Mouse (Mus musculus) frontal cortex, adult 2 months (tissue): ENCODE results near the gene Slc2a9. TPM values are rescaled to one million over a fixed set of nuclear protein-coding genes. Genes with fewer than 3 reads are reported as not detected.

ENCODE experiments used
- DNase-seq, 2 experiments: peaks; one replicate each; pipeline ENCODE4 v3.0.0; 2022; ENCODE audit warnings: low spot score in 1 of 2; ENCODE audit errors: extremely low spot score in 1 of 2
- polyA plus RNA-seq: library from polyadenylated mRNA; depleted of rRNA; stranded (reverse); fragments of >200 nt; gene quantifications from 2 replicates; pipeline ENCODE4 v1.2.3, GENCODE M21; 2012

The Slc2a9 gene
- polyA plus RNA-seq, 1 experiment, result 1.7 TPM

DNA sequence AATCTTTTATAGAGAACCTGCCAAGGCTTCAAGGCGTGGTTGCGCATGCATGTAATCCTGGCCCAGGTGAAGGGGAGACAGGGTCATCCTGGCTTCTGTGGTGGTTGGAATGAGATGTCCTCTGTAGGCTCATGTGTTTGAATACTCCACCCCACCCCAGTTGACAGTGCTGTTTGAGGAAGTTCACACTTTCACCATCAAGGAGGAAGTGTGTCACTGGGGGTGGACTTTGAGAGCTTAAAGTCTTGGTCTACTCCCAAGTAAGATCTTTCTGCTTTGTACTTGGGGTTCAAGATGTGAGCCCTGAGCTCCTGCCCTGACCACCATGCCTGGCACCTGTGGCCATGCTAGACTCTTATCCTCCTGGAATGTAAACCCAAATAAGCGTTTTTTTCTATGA is 100.7 kb downstream of the Slc2a9 start:
- no peak for DNase-seq

DNA sequence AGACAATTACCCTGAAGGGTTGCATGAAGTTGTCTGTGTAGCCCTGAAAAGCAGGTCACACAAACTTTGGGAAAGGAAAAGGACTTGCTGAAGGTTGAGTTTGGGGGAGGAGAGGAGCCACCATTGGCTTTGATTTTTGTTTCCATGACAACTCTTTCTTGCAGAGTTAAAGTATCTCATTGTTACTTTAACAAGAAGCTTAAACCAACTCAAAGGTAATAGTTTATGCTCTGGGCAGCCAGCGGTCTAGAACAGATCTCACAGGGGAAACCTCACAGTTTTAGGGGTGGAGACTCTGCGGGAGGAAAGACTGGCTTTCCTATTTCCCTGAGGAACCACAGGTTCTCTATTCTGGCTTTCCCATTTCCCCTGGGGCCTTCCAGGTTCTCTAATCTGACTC is 114.1 kb downstream of the Slc2a9 start:
- DNase-seq, result no peak

DNA sequence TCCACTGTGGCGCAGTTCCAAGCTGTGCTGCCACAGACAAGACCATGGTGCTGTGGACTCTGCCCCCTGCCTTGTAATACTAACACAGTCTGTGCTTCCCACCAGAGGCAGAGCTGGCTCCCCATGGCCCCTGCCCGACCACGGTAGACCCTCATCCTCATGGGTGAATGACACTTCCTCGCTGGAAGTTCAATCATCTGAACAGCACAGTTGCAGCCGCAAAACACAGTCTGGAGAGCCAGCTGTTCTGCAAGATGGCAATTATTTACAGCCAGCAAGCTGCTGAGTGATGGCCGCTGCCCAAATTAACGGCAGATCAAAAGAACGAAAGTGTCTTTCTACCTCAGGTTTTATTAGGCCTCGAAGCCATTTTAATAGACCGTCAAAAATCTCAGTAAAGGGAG is 114.5 kb downstream of the Slc2a9 start:
- DNase-seq, result no peak

DNA sequence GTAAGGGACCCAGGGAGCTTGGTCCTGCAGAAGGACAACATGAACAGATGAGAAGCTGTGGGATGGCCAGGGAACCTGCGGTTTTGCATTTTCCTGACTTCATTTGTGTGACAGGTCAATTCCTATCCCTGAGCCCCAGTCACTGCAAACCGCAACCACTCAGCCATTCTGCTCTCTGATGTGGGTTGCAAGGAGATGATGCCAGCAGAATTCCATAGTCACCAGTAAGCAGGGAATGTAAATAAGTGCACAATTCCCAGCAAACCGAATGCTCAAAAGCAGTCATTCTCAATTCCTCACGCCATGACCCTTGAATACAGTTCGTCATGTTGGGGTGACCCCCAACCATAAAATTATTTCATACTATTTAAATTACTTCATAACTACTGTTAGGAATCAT is 123.0 kb downstream of the Slc2a9 start:
- DNase-seq, result no peak

DNA sequence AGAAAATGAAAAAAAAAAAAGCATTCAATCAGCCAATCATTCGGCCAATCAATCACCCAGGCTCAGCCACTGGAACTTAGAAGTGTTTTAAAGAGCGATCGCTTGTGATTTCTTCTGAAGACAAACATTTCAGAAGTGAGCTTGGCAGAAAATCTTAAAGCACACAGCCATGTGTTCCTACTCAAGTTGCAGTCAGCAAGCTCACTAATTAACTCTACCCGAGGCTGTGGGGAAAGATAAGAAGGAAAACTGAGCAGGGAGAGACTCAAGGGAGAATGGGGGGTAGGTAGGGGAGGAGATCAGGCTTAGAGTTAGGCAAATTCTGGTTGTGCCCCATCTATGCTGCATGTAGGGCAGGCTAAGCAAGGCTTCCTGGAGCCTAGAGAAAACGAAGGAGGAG is 130.6 kb downstream of the Slc2a9 start:
- no peak for DNase-seq

DNA sequence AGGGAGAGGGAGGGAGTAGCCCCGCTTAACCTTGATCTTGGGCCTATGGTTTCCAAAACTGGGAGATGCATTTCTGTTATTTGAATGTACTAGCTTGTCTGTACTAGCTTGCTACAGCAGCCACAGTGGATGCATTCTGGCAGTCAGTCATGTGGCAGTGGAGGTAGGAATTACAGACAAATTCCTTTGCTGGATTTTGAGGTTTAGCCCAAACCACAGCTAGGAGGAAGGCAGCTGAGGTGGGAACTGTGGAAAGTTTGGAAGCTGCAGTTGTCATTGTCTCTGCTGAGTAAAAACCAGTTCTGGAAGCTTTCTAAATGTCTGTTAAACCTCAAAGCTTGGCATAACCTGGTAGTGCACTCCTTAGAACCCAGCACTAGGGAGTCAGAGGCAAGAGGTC is 131.6 kb downstream of the Slc2a9 start:
- DNase-seq, result no peak

DNA sequence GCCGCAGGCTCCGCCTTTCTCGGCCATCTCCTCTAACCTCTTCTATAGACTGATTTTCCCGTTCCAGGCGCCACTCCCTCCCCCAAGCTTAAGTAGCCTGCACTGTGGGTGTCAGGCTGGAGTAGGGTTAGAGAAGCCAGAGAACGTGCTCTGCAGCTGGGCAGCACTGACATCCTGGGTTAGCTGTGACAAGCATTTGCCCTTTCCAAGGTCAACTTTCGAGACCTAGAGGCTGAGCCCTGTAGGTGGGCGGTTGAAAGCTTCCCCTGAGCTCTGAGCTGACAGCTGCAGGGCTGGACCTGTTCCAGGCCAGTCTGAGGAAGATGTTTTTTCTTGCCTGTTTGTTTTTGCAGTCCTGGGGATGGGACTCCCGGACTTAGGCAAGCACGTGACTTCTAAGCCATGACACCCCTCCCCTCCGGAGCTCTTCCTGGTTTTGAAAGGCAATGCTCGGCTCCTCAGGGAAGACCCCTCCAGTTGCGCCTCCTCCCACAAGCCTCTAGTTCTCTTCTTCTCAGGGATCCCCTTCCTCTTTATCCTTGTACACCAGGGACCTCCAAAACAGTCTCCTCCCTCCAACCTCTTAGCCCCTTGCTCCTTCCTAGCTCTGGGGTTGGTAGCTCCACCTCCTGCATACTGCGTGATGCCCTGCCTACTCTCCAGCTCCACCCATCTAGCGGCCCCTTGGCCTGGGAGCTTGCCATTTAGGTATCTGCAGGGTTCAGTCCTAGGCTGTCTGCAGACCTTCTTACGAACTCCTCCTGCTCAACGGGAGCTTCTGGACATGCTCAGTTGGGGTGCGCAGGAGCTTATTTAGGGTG is 136.1 kb downstream of the Slc2a9 start:
- DNase-seq, result peak in 1 of 2 experiments; percentile 14

DNA sequence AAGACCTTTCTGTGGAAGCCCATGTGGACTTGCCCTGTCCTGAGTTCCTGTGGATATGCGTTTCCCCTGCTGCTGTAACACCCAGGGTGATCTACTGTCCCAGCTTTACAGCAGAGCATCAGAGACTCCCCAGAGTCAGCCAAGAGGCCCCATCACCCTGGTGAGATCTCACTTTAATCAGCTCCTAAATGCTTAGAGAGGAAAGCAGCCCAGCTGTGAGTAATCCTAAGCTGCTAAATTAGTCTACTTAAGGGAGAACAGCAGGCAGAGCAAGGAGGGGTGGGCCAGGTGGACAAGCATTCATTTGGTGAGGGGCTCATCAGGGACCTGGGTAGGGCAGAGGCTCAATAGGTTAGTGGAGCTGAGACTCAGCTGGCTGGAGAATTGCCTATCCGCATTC is 137.4 kb downstream of the Slc2a9 start:
- DNase-seq, result no peak

DNA sequence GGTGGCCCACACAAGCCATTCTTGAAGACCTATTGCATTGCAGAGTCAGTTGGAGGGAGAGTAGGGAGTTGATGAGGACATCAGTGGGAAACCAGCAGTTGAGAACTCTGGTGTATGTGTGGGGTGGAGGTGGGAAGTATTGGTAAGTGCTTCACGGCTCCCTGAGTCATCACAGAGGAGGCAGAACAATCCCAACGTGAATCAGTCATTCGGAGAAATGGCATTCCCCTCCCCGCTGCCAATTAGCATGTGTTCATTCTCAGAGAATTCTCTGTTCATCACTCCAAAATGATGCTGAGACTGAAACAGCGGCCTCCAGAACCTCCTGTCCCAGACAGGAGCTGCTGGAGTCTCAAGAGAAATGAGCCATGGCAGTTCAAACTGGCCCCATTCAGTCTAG is 138.5 kb downstream of the Slc2a9 start:
- peak; percentile 74 to 79 for DNase-seq

DNA sequence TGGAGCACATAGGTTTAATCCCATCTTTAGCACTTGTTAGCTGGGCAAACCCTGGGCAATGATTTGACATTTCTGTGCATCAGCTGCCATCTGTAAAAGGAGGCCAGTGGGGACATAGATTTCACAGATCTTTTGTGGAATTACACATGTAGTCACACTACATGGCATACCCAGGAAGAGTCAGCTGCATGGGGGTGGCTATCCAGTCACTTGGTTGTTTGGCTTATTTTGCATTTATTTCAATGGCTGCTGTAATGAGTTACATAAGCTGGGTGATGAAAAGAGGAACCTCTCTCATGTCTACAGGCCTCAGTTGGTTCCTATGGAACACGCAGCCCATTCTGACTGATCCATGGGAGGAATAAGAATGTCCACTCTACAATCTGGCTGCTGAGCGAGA is 143.2 kb downstream of the Slc2a9 start:
- no peak for DNase-seq

DNA sequence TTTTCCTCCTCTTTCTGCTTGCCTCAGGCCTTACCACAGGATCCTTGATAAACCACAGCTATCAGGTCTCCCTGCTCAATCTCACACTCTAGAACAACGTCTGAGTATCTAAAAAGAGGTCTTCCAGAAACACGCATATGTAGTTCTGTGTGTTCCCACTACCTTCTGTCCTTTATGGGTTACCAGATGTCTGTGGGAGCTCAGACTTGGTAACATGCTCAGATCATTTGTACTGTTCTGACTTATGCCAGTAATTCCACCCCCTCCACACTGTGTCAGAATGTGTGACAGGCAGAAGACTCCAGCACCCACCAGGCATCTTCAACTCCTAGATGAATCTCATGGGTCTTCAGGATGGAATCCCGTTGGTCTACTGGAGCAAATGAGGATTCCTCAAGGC is 146.0 kb downstream of the Slc2a9 start:
- peak; percentile 40 to 48 for DNase-seq

DNA sequence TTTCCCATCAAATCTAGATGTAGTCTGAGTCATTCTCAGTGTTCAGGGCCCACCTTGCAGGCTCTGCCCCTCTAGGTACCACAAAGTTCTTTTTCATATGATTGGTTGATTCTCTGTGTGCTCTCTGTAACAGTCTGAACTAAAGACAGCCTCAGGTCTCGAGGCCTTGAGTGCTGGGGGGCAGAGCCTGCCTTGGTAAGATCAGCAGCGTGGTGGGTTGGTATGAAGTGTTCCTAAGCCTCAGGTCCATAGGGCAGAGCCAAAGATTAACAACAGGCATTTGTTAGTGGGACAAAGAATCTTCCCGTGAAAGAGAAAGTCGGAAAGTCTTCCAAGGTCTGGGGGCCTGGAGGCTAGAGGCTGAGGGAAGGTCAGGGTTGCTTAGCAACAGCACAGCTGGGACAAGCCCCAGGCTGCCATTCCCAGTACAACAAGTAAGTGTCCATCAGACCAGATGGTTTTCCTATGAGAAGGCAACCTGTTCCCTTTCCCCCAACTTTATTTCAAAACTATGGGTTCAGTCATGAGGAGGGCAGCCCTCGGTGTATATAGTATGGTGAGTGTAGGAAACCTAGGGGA is 152.5 kb downstream of the Slc2a9 start:
- DNase-seq, result no peak

DNA sequence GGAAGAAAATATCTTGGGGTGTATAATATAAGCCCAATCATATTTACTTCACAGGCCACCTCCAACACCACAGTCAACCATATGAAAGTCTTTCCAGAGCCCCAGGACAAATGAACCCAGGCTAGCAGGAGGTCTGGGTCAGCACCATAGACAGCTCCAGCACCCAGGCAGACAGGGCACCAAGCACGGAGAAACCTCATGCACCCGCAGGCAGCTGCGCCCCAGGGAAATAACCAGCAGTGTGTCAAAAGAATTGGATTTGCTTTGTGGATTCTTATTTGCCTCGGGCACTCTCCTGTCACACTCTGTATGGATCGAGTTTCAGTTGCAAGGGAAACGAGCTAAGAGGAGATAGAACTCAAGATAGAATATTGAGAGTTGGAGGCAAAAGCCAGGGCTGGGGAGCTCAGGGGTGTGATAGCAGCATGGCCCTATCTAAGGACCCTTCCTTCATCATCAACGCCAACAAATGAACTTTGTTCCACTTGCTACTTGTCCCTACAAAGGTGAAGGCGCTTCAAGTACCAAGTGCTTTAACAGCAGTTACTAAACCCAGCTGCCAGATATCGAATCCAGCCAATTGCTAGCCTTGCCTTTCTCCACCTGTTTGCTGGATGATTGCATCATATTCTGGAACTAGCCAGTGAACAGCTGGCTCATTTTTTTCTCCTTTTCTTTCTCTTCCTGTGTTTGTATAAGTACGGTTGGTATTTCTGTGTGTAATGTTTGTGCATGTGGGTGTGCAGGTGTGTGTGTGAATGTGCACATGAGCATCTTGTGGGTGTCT is 156.1 kb downstream of the Slc2a9 start:
- DNase-seq, result no peak

DNA sequence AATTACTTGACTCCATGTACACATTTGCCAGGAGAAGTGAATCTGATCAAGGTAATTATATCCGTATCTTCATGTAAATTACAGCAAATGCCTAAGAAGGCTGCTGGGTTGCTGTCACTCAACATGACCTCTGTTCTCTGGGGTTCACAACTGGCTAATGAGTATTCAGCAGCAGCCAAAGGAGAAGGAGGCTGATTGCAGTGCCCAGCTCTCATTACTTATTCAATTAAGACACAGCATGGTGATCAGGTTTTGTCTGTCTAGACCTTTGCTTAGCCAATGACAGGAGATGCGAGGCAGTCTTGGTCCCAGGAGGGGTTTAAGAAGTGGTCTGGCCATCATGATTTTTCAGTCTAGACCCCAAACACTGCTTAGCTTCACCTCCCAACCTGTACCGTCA is 159.8 kb downstream of the Slc2a9 start:
- no peak for DNase-seq

DNA sequence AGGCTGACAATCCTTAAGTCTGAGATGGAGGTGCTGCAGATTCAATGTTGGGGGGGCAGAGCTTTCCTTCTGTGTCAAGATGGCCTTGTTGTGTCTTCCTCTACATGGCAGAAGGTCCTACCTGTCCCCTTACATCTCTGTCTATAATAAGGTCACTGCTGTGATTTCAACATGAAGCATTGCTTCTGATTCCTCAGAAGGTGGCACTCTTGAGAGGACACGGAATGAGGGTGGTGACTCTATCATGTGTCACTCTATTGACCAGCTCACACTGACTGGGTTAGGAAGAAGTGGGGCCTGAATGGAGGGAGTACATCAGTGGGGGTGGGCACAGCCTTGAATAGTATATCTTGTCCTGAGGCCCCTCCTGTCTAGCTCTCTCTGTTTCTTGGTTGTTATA is 168.4 kb downstream of the Slc2a9 start:
- no peak for DNase-seq

DNA sequence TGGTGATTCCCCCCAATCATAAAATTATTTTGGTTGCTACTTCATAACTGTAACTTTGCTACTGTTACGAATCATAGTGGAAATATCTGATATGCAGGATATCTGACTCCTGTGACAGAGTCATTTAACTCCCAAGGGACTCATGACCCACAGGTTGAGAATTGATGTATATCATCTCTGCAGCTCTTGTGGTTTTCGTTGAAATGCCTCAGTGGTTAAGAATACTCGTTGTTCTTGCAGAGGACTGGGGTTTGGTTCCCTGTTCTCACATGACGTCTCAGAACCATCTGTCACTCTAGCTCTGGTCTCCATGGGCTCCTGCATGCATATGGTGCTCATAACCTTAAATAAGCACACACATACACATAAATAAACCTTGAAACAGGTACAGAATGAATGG is 169.6 kb downstream of the Slc2a9 start:
- DNase-seq, result no peak

DNA sequence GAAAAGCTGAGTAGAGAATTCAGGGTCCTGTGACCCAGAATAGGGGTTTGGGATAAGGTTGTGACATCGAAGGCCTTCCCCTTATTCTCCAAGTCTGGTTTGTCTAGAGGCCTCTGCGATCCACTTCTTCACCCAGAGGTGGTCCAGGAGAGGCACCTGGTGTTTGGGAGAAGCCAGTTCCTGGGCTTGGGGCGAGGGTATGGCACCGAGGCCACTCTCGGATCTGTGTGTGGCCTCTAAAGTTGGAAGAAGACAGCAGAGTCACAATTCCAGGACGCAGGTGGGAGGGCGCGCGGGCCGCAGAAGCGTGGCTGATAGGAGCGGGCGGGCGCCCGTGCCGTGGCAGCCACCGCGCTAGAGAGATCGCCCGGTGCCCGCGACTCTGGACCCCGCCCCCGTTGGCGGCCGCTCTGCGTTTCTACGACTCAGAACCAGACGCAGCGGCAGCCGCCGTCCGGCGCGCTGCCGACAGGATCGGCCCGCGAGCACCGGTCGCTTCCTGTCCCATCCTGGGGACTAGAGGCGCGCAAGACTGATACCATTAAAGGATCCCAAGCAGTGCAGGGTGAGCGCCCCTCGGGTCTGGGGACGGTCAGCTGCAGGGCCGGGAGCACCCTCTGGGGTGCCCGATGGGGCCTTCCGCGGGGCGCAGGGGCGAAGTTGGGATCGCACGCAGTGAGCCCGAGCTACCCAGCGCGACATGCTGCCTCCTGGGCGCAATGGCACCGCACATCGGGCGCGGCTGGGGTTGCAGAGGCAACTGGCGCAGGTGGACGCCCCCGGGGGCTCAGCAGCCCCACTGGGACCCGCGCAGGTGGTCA is 183.8 kb downstream of the Slc2a9 start, which contains the start of gene Drd5:
Gene Drd5, plus strand, starts transcription at position 402 of the 821 bp plus-strand sequence.
- no peak for DNase-seq

DNA sequence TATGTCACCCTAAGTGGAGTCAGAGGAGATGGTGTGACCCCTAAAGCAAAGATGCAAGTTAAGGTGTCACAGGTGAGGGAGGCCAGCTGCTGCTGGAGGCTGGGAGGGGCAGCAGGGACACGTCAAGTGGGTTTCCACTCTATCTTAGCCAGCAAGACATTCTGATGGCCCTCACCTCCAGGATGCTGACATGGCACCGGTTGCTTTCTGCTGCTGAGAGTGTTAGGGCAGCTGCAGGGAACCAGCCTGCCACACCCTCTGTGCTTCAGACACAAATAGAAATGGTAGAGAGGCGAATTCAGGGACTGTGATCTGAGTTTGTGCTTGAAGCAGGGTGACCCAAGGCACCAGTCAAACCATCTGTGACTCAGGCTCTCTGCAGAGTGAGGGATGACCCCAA is 193.1 kb downstream of the Slc2a9 start:
- DNase-seq, result no peak

DNA sequence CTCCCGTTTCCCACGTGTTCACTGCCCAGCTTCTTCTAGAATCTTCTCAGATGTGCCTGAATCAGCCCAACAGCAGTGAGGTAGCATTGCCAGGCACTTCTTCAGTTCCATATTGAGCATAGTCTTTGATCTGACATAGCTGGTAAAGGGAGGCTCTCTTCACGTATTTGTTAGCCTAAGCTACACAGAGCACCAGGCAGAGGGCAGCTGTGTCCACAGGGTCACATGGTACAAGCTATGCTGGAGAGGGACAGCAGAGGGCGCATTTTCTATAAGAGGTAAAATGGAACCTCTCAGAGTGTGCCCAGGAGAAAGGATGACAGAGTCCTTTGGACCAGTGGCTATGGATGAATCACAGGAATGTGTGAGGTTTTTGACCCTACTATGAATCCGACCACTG is 194.1 kb downstream of the Slc2a9 start:
- DNase-seq, result peak in 1 of 2 experiments; percentile 82

DNA sequence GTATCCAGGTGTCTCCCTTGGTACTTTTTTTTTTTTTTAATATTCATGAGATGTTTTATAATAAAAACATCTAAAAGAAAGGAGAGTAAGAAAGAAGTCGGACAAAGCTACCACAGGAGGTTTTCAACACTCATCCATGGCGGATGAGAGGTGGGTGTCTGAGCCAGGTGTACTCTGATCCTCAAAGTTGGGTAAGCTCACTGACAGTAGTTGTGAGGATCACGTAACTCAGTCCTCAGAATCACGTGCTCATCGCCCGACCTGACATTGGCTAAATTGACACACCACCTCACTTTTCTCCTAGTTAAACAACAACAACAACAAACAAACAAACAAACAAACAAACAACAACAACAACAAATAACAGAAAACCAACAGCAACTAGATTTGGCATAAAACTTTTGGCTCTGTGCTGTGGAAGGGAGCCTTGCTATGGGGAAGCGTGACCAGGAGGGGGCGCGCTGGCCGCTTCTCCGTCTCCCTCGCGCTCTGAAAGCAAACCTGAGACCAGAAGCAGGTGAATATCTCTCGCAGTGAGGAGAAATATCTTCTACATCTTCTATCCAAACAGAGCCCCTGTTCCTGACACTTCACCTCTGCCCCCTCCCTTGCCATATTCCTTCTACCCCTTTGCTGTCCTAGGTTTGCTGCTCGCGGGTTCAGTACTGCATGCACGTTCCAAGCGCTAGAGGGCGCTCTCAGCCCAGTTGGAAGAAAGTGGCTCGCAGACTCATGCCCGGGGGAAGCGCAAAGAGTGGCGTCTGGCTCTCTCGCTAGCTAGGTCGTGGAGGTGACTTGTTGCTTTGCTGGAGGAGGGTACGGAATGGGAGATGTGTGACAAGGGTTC is 195.5 kb downstream of the Slc2a9 start:
- DNase-seq, result peak; percentile 58 to 96
